Mouse (Mus musculus): Measurements from ENCODE around the gene Memo1. TPM values are rescaled to one million over a fixed set of nuclear protein-coding genes. Genes with fewer than 3 reads are reported as not detected.

Gene Memo1
- total and polyA plus RNA-seq, 3 experiments: 76.8 to 216 (median 110) TPM

DNA sequence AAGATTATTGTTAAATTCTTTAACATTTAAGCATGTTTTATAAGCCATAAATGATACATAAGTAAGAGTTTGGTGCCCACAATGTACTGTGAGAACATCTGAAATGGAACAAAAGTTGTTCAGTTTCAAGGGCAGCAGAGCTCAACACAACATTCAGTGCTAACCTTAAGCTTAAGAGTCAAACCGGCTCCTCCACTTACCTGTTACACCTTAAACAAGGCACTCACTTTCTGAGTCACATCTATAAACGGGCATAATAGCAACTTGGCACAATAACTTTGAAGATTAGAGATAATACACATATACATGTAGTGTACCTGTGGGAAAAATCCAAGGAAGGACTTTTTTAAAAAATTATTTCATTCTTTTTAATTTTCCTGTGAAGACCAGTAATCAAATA lies 9.6 kb downstream of the Memo1 start:
- H3K4me1 ChIP-seq (ENCODE audit: insufficient read depth, low read depth, low read length): peaks cover 72% of the 10 kb centered on the region
- ATAC-seq (ENCODE audit: extremely low read depth, insufficient number of reproducible peaks, low FRiP score, poor library complexity, severe bottlenecking): no peak
- peaks cover 38% of the 10 kb centered on the region for H3K36me3 ChIP-seq (replicated peaks)
- no peak for DNase-seq (ENCODE audit: low spot score)
- TF ChIP-seq POLR2AphosphoS5 (IDR thresholded peaks at IDR 0.05; ENCODE audit: insufficient replicate concordance, low read depth, low read length): no peak
- peaks cover 14% of the 10 kb centered on the region for H3K9me3 ChIP-seq (replicated peaks)
- no peak overlapping the region; the same call in 1 of the 2 replicates for H3K4me3 ChIP-seq (ENCODE audit: low read depth, low read length)
- H3K27me3 ChIP-seq (ENCODE audit: insufficient read depth, low read length): no peaks in the 10 kb centered on the region

- ATAC-seq (ENCODE audit: extremely low read depth, insufficient number of reproducible peaks, low FRiP score, poor library complexity, severe bottlenecking): peak; percentile 64
- peaks cover 14% of the 10 kb centered on the region for H3K9me3 ChIP-seq (replicated peaks)
- peaks cover 70% of the 10 kb centered on the region for H3K4me1 ChIP-seq (ENCODE audit: insufficient read depth, low read depth, low read length)
- peaks cover 38% of the 10 kb centered on the region for H3K36me3 ChIP-seq (replicated peaks)
- DNase-seq (ENCODE audit: low spot score): no peak
- H3K4me3 ChIP-seq (ENCODE audit: low read depth, low read length): no peak overlapping the region
- H3K27me3 ChIP-seq (ENCODE audit: insufficient read depth, low read length): no peaks in the 10 kb centered on the region
- TF ChIP-seq CTCF (IDR thresholded peaks at IDR 0.05; ENCODE audit: low read depth, low read length) (no peak), TAL1 (conservative IDR thresholded peaks at IDR 0.05; ENCODE audit: low read depth, low read length) (peak; percentile 37; the same call in 1 of the 2 replicates)
Measured at GRCm38 (mm10) chr17:74284397-74285115, 10.8 kb downstream of the Memo1 start.

- no peaks in the 10 kb centered on the region for H3K27me3 ChIP-seq (ENCODE audit: insufficient read depth, low read length)
- H3K4me3 ChIP-seq (ENCODE audit: low read depth, low read length): no peak overlapping the region
- peaks cover 23% of the 10 kb centered on the region for H3K36me3 ChIP-seq (replicated peaks)
- no peak for TF ChIP-seq TAL1 (conservative IDR thresholded peaks at IDR 0.05; ENCODE audit: low read depth, low read length)
- TF ChIP-seq GATA2 (IDR thresholded peaks at IDR 0.05; ENCODE audit: borderline replicate concordance, low read depth, low read length): no peak
- no peak for TF ChIP-seq POLR2AphosphoS5 (IDR thresholded peaks at IDR 0.05; ENCODE audit: insufficient replicate concordance, low read depth, low read length)
- no peak for TF ChIP-seq CTCF (IDR thresholded peaks at IDR 0.05; ENCODE audit: low read depth, low read length)
- TF ChIP-seq GATA1 (IDR thresholded peaks at IDR 0.05; ENCODE audit: borderline replicate concordance, low read length): no peak
- no peaks in the 10 kb centered on the region for H3K9me3 ChIP-seq (replicated peaks)
- no peak for ATAC-seq (ENCODE audit: extremely low read depth, insufficient number of reproducible peaks, low FRiP score, poor library complexity, severe bottlenecking)
- H3K4me1 ChIP-seq (ENCODE audit: insufficient read depth, low read depth, low read length): peaks cover 67% of the 10 kb centered on the region
- DNase-seq (ENCODE audit: low spot score): no peak
Measured at GRCm38 (mm10) chr17:74282024-74282423, 13.3 kb downstream of the Memo1 start.

DNA sequence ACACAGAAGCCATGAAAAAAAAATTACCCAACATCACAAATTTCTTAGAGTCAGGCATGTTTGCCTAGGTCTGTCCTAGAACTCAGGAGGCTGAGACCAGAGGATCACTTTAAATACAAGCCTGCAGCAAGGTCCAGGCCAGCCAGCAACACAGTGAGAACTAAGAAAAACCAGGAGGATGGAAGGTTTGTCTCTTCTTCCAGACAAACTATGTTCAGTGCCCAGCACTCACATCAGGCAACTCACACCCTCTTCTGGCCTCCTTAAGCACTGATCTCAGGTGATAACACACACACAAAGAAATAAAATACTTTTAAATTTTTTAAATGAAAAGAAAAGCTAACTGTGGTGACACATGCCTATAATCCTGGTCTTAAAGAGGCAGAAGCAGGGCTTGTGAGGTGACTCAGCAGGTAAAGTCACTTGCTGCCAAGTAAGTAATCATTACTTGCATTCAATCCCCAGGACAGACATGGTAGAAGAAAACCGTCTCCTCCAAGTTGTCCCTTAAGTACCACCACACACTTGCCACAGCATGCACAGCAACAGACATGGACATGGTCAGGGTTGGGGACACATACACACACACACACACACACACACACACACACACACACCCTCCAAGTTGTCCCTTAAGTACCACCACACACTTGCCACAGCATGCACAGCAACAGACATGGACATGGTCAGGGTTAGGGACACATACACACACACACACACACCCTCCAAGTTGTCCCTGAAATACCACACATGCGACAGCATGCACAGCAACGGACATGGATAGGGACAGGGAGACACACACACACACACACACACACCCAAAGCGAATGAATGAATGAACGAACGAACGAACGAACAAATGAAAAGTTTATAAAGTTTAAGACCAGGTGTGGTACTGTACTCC lies 16.1 kb downstream of the Memo1 start:
- Histone ChIP-seq H3K4me3 (ENCODE audit: low read depth, low read length) (no peak overlapping the region; the same call in 1 of the 2 replicates), H3K4me1 (ENCODE audit: insufficient read depth, low read depth, low read length) (peaks cover 64% of the 10 kb centered on the region), H3K36me3 (replicated peaks) (peaks cover 22% of the 10 kb centered on the region), H3K27me3 (ENCODE audit: insufficient read depth, low read length) (no peaks in the 10 kb centered on the region), H3K9me3 (replicated peaks) (no peaks in the 10 kb centered on the region)
- no peak for TF ChIP-seq TAL1 (conservative IDR thresholded peaks at IDR 0.05; ENCODE audit: low read depth, low read length)
- no peak for TF ChIP-seq POLR2AphosphoS5 (IDR thresholded peaks at IDR 0.05; ENCODE audit: insufficient replicate concordance, low read depth, low read length)
- TF ChIP-seq GATA2 (IDR thresholded peaks at IDR 0.05; ENCODE audit: borderline replicate concordance, low read depth, low read length): no peak
- ATAC-seq (ENCODE audit: extremely low read depth, insufficient number of reproducible peaks, low FRiP score, poor library complexity, severe bottlenecking): peak; percentile 48
- DNase-seq (ENCODE audit: low spot score): no peak

GRCm38 (mm10) chr17:74274471-74274870 lies 20.9 kb downstream of the Memo1 start:
- Histone ChIP-seq H3K36me3 (replicated peaks) (peaks cover 9% of the 10 kb centered on the region), H3K4me1 (ENCODE audit: insufficient read depth, low read depth, low read length) (peaks cover 70% of the 10 kb centered on the region), H3K27me3 (ENCODE audit: insufficient read depth, low read length) (no peaks in the 10 kb centered on the region), H3K9me3 (replicated peaks) (no peaks in the 10 kb centered on the region), H3K4me3 (ENCODE audit: low read depth, low read length) (no peak overlapping the region)
- TF ChIP-seq POLR2AphosphoS5 (IDR thresholded peaks at IDR 0.05; ENCODE audit: insufficient replicate concordance, low read depth, low read length) (no peak), TAL1 (conservative IDR thresholded peaks at IDR 0.05; ENCODE audit: low read depth, low read length) (no peak), GATA1 (IDR thresholded peaks at IDR 0.05; ENCODE audit: borderline replicate concordance, low read length) (no peak), GATA2 (IDR thresholded peaks at IDR 0.05; ENCODE audit: borderline replicate concordance, low read depth, low read length) (no peak), CTCF (IDR thresholded peaks at IDR 0.05; ENCODE audit: low read depth, low read length) (no peak)
- no peak for DNase-seq (ENCODE audit: low spot score)
- no peak for ATAC-seq (ENCODE audit: extremely low read depth, insufficient number of reproducible peaks, low FRiP score, poor library complexity, severe bottlenecking)

DNA sequence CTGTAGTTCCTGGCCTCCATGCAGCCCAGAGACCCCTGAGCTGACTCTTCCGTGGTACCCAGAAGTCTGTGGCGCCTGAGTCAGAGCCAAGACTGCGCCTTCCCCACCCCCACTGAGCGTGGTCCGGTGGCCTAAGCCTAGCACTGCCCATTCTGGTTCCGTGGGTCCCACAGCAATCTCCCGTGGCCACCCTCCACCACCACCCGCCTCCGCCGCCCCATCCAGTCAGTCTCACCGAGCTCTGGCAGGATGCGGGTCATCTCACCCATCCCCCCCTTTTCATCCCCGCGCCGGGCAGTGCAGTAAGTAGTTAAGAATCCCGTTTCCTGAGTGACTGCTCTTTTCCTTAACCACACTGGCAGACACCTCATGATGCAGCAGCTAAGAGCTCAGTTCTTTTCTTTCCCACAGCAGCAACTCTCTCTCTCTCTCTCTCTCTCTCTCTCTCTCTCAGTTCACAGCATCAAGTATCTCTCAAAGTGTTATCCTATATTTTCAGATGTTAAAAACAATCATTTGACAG lies 22.6 kb downstream of the Memo1 start:
- peak overlapping the region; percentile 74 for H3K4me3 ChIP-seq (ENCODE audit: low read depth, low read length)

More for the DNA sequence above, 22.6 kb downstream of the Memo1 start:
- Histone ChIP-seq H3K27me3 (ENCODE audit: insufficient read depth, low read length) (no peaks in the 10 kb centered on the region), H3K36me3 (replicated peaks) (peaks cover 19% of the 10 kb centered on the region), H3K4me1 (ENCODE audit: insufficient read depth, low read depth, low read length) (peaks cover 72% of the 10 kb centered on the region), H3K9me3 (replicated peaks) (peaks cover 4% of the 10 kb centered on the region; the same call in 1 of the 2 replicates)
- DNase-seq (ENCODE audit: low spot score) (no peak), ATAC-seq (ENCODE audit: extremely low read depth, insufficient number of reproducible peaks, low FRiP score, poor library complexity, severe bottlenecking) (peak; percentile 62)
- TF ChIP-seq GATA2 (IDR thresholded peaks at IDR 0.05; ENCODE audit: borderline replicate concordance, low read depth, low read length) (no peak), POLR2AphosphoS5 (IDR thresholded peaks at IDR 0.05; ENCODE audit: insufficient replicate concordance, low read depth, low read length) (no peak), GATA1 (IDR thresholded peaks at IDR 0.05; ENCODE audit: borderline replicate concordance, low read length) (no peak), CTCF (IDR thresholded peaks at IDR 0.05; ENCODE audit: low read depth, low read length) (no peak), TAL1 (conservative IDR thresholded peaks at IDR 0.05; ENCODE audit: low read depth, low read length) (no peak)

Measured in G1E (cell line).